Mouse (Mus musculus) bone marrow macrophage, adult 2 months (primary cell): ENCODE data around the gene Ston1.

Experiments used
- CTCF ChIP-seq: IDR thresholded peaks from 2 replicates; pipeline ENCODE4 v1.5.1; 2012; ENCODE audit warnings: low read depth, mild to moderate bottlenecking, low read length, moderate library complexity
- POLR2A ChIP-seq: IDR thresholded peaks from 2 replicates; pipeline ENCODE4 v1.6.1; 2012; ENCODE audit warnings: mild to moderate bottlenecking, low read depth, low read length, borderline replicate concordance

DNA sequence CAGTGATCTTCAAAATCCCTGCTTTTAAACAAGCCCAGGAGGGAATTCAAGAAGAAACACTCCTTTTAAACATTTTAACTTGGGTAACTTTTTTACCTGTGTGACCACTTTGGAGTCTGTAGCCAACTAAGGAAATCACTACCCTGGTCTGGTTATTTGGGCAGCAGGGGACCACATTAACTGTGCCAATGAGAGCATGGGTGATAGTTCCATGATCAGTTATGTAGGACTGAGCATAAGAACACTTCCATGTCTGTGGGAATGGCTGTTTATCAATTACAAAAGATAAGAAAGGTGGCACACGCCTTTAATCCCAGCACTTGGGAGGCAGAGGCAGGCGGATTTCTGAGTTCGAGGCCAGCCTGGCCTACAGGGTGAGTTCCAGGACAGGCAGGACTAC is 49.7 kb downstream of the Ston1 start:
- TF ChIP-seq CTCF = no peak
- no peak for TF ChIP-seq POLR2A
